Mouse (Mus musculus) urinary bladder, adult 2 months (tissue): ENCODE results near the gene Lrch3. TPM values are rescaled to one million over a fixed set of nuclear protein-coding genes. Genes with fewer than 3 reads are reported as not detected.
"Not testable (repeated sequence)": the region's sequence is repeated elsewhere in the genome, so short reads cannot be mapped to it uniquely, and the experiment has no call there.

Experiments used
- DNase-seq: peaks from one replicate; pipeline ENCODE4 v3.0.0; 2022; ENCODE audit warnings: low spot score
- polyA plus RNA-seq: library from polyadenylated mRNA; depleted of rRNA; stranded (reverse); fragments of >200 nt; gene quantifications from 2 replicates; pipeline ENCODE4 v1.2.3, GENCODE M21; 2012

Lrch3 gene
- polyA plus RNA-seq, 1 experiment, result 25.1 TPM

DNA sequence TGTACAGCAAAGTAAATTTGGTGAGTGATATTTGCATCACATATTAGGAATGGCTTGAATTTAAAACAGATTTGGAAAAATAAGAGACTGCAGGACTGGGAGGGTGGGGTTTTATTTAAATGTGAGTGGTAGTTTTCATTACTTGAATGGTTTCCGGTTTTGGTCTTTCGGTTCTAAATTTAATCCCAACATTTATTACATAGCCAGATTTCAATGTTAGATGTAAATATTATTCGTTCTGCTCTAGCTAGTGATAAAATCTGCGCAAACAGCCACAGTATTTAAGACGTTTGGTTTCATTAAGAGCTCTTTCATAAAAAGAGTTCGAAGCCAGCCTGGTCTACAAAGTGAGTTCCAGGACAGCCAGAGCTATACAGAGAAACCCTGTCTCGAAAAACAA lies 688 bp upstream of the Lrch3 start:
- no peak for DNase-seq

DNA sequence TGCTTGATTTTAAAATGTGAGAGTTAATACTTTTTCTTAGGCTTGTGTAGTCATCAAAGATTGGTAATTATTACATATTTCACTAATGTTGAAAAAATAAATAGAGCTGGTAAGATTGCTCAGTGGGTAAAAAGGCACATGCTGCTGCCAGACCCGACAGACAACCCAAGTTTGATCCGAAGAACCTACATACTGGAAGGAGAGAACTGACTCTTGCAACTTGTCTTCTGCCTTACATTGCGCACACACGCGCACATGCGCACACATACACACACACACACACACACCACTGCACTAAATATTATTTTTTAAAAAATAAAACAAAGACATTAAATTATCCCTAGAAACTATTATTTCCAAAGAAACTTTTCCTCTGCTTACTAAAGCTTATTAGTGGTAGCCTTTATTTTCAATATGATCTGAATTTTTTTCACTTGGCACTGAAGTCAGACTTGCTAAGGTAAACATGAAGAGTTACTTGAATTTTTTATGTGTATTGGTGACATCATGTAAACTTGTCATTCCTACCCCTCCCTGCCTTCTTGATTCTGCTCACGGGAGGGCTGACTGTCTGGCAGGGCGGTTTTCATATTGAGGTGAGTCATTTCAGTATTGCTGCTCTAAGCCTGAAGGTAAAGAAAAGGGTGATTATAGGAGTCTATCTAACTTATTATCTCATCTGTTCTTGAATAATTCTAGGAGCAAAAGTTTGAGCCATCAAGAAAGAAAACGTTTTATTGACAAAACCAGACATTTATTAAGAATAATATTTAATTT lies 1.6 kb downstream of the Lrch3 start:
- DNase-seq, result no peak

DNA sequence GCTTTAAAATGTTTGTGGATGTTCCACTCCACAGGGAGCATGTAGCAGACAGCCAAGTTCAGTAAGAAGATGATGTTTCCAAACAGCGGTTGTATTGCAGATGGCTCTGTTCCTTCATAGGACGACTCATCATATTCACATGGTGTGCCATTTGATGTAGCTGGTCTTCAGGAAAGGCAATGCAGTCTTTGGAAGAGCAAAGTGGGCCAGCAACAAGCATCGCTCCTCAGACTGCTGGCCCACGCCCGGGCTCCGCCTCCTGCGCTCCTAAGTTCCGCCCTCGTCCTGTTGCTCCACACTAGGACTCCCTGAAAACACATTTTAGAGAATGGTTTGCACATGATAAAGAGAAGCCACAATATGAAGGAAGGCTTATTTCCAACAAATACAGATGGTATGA lies 12.7 kb downstream of the Lrch3 start:
- not testable (repeated sequence) for DNase-seq

DNA sequence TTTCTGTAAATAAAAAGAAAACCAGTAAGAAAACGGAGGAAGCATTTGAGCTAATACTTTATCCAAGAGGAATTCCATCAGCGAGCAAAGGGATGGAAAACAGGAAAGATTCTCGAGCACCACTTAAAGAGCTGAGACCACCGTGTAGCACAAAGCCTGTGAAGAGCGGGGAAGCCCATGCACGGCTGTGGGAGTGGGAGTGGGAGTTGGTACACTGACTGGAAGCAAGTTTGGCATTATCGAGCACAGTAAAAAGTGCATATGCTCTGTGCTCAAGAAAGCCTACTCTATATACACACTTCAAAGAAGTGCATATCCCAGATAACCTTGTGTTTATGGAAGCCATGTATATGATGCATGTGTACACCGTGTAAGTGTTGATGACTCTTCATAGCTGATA lies 13.1 kb downstream of the Lrch3 start:
- DNase-seq, result no peak

DNA sequence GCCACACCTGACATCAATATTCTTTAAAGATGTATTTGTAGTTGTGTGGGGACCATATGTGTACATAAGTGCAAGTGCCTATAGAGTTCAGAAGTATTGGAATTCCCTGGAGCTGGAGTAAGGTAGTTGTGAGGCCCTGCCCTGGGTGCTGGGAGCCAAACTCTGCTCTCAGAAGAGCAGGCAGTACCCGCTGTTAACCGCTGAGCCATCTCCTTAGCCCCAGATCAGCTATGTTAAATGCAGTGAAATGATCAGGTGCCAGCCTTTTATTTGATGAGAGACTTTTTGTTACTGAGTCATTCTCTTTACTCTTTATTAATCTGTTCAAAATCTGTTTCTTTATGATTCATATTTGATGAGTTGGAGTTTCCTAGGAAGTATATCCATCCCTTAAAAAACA lies 16.0 kb downstream of the Lrch3 start:
- DNase-seq, result no peak

DNA sequence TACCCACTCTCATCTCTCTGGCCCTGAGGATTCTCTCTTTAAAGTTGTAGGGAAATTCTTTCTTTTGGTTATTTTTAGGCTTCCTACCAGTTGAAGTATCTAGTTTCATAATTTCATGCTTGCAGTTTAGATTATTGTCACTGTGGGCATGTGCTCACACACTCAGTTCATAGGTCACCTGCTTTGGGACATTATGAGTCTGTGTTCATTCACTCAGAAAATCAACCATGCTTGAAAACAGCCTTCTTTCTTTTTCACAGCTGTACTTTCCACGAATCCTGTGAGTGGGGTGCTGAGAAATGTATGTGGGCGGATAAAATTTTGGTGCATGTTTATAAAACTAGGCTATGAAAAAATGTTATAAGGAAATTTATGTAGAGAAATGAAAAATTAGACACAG lies 20.6 kb downstream of the Lrch3 start:
- no peak for DNase-seq

DNA sequence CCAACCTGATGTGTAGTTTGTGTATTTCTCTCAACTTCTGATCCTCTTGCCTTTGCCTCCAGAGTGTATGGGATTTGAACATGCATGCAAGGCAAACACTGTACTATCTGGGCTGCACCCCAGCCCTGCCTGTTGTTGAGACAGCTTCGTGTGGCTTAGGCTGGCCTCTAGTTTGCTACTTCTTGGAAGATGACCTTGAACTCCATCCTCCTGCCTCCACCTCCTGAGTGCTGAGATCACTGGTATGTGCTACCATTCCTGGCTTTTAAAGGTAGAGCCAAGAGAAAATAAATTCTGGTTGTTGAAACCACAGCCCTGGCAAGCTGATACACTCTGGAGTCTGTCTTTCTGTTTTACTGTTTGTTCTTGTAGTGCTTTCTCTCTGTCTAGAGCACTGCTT lies 21.2 kb downstream of the Lrch3 start:
- no peak for DNase-seq

DNA sequence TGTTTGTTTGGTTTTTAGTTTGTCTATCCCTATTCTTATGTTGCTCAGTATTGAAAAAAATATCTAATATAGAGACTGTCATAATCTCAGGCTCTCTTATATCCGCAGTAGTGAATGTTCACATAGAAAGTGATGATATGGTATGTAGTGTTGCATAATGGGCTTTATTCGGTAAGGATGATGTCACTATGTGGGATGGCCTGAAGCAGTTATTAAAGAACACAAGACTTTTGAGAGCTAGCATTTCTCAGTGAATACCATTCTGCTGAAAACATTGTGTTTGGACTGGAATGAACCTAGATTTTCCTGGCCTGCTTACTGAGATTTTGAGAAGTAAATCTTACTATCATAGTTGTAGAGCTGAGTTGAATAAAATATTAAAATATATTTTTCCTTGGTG lies 23.5 kb downstream of the Lrch3 start:
- DNase-seq, result no peak

DNA sequence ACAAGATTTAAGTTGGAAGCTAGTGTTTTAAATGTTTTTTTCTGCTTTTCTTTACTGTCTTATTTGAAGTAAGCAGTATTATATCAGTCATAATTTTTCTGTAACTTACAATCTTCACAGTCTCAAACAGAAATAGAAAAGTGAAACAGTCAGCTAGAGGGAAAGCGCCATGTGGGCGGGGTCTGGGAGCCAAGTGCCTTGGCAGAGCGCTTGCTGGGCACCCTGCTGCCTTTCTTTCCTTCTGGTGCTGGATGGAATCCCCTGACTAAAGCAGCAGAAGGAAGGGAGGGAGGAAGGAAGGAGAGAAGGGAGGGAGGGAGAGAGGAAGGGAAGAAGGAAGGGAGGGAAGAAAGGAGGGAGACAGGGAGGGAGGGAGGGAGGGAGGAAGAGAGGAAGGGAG lies 25.4 kb downstream of the Lrch3 start:
- not testable (repeated sequence) for DNase-seq

DNA sequence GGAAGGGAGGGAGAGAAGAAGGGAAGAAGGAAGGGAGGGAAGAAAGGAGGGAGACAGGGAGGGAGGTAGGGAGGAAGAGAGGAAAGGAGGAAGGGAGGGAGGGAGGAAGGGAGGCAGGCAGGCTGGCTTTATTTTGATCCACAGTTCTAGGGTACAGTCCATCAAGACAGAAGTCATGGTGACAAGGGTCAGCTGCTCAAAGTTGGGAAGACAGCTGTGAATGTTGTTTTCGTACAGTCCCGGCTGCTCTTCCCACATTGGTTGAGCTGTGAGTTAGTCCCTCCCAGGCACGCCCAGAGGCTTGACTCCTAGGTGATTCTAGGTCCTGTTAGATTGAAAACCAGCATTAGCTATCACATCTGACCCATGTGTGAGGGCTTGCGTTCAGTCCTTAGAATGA lies 25.8 kb downstream of the Lrch3 start:
- not testable (repeated sequence) for DNase-seq

DNA sequence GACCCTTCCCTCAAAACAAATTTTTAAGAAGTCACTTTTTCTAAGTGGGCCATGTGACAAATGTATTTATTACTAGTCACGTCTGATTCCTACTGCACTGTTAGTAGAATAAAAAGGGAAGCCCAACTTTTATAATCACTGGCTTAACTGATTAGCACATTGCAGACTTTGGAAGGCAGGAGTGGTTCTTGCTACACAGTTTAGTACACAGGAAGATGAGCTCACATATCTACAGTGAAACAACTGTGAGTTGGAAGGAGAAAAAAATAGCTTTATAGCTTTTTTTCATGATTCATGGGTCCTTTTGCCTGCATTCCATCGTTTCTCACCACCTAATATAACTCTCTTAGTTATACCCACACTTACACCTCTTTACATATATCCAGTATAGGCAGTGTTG lies 27.3 kb downstream of the Lrch3 start:
- DNase-seq, result not testable (repeated sequence)

DNA sequence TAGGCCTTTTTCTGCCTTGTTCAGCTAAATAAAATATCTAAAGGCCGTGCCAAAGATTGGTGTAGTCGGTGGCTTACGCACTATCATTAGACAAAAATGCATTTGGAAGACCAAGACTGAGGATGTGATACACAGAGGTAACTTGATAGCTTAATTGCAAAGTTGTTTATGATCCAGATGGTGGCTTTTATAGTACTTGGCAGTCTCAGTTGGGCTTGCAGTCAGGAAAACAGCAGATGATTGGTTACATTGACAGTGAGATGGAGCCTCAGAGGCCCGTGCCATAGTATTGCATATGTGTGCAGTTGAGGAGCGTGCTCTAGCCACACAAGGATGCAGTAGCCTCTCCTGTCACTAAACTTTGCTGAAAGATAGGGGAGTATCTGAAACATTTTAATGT lies 28.8 kb downstream of the Lrch3 start:
- no peak for DNase-seq

DNA sequence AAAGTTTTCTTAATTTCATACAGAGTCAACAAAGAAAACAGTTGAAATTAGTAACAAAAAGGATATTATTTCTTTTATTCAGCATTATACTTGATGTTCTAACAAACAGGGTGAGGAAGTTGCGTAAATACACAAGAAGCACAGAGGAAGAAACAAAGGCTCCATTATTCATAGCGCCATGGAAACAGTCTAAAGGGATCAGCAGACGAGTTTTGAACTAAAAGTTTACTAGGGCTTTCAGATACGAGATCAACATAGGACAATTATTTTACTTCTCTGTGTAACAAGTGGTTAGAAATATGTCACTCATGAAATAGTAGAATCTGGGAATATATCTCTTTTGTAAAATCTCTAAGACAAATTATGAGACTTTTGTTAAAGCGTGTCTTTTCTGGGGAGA lies 31.5 kb downstream of the Lrch3 start:
- DNase-seq, result no peak

DNA sequence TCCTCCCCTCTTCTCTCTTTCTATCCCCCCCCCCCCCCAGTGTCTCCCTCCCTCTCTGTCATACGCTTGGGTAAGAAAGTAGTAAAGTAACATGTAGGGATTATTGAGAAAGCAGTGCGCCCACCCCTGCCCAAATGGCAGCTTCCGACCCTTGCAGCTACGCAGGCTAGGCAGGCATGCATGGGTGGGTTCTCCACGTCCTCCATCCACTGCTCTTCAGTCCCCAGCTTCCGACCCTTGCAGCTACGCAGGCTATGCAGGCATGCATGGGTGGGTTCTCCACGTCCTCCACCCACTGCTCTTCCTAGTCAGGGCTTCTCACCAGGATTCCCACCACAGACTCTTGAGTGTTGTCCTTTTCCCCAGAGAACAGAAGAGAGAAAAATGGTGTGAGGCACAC lies 34.1 kb downstream of the Lrch3 start:
- DNase-seq, result no peak

DNA sequence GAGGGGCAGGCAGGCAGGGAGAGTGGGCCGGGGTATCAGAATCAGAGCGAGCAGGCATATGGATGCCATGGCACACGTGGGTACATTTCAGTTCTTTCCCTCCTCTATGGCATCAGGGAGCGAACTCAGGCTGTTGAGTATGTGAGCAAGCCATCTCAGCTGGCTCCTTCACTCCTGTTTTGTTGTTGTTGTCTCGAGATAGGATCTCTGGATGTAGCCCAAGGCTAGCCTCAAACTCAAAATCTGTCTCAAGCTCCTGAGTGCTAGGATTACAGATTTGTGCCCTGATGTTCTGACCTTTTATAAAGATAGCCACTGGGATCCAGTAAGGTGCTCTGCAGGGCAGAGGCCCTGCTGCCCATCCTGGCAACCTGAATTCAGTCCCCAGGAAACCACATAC lies 34.8 kb downstream of the Lrch3 start:
- no peak for DNase-seq

DNA sequence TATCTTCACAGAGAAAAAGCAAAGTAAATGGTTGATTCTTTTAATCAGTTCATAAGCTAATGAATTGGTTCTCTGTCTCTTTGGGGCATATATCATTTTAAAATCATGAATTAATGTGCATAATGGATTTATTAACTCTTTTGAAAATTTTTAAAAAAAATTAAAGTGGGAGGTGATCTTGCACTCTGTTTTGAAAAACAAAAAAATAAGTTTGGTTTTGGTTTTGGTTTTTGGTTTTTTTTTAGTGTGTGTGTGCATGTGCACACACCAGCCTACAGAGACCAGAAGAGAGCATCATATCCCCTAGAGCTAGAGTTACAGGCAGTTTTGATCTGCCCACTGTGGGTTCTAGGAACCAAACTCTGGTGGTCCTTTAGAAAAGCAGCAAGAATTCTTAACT lies 35.4 kb downstream of the Lrch3 start:
- DNase-seq, result no peak

DNA sequence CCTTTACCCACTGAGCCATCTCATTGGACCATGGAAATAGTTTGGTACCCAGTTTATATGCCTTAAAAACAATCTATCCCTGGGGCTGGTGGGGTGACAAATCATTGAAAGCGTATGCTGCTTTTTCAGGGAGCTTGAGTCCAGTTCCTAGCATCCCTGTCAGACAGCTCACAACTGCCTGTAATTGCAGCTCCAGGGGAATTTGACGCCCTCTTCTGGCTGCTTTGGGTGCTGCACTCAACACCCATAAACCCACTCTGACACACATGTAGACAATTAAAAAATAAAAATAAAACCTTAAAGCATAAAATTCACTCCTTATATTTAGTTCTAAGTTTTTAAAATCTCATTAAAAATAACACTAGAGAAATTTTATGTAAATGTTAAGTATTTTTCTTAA lies 37.2 kb downstream of the Lrch3 start:
- no peak for DNase-seq

DNA sequence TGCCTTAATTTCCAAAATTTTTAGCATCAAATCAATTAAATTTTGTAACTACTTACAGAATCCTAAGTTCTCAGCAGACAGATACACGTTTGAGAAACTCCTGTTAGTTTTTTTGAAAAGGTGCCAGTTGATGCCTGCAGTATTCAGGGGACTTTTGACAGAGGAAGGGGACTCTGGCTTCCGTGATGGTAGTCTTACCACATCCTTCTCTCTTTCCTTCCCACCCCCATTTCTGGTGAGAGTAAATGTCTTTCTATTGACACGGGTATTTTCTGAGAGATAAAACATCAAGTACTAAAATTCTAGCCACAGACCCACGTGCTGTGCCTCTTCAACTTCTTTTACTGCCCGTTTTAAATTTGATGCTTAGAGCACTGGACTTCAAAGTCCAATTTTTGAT lies 39.9 kb downstream of the Lrch3 start:
- no peak for DNase-seq

DNA sequence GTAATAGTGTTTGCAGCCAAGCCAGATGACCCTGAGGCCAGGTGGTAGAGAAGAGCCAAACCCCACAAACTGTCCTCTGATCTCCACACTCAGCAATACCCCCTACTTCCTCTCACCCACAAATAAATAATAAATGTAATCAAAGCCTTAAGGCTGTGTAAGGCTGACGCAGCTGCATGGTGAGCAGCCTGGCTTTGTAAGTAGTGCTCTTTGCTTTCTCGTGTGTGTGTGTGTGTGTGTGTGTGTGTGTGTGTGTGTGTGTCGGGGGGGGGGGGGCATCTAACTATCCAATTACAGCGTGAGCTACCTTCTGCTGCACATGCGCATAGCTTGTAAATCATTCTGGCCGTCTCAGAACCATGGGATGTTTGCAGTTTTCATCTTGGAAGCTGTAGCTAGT lies 40.4 kb downstream of the Lrch3 start:
- DNase-seq, result no peak

DNA sequence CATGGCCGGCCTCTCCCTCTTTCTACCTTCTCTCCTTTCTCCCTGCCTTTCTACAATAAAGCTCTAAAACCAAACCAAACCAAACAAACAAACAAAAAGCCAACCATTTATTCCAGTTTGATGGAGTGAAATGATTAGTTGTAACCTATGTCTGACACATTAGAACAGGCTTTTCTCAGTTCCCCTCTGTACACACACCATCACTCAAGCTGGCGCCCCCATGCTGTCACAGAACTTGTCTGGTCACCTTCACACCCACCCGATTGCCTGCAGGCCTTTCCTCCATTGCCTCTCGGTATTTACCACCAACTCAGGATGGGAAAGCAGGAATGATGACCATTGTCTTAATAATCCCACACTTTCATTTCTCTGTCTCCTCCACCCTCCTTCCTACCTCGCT lies 43.0 kb downstream of the Lrch3 start:
- DNase-seq, result no peak

DNA sequence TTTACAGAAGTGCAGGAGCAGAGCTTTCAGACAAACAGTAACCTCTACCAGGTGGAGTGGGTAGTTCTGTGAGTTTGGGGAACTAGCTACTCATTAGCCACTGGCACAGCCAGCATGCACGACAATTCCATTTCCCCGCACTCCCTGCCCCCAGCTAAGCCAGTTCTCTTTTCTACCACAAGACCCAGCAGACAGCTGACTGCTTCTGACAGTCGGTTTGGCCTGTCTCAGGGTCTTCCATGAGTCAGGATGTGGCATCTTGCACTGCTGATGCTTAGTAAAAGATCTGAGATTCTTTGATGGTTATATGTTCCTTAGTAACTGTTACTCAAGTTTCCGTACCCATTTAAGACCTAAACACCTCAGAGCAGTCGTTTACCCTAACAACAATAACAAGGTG lies 58.6 kb downstream of the Lrch3 start:
- no peak for DNase-seq

DNA sequence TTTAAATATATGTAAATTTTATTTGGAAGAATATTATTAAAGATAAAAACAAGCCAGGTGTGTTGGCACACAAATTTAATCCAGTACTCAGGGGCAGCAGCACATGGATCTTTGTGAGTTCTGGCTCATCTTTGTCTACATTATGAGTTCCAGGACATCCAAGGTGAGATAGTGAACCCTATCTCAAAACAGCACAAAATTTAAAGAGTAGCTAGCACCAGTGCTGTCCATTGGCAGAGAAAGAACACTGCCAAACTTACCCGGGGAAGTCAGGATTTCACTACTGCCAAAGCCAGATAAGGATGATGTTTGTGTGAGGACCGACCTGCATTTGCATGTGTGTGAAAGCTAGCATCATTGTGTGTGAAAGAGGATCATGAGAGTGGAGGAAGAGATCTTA lies 59.1 kb downstream of the Lrch3 start:
- no peak for DNase-seq

DNA sequence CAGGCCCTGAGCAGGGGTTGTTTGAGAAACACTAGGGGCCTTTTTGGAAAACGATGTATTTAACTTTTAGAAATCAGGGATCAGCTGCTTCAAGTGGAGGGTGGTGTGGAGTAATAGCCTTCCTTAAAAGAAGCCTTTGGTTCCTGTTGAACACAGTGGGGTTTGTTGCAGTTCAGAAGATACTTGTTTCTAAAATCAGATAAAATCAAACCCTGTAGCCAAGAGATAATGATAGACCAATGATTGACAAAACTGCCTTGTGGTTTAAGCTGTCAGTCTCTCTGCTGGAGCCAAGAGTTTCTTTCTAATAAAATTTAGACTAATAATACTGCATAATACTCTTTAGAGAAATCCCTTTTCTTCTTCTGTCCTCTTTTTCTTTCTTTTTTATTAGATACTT lies 66.3 kb downstream of the Lrch3 start:
- no peak for DNase-seq

DNA sequence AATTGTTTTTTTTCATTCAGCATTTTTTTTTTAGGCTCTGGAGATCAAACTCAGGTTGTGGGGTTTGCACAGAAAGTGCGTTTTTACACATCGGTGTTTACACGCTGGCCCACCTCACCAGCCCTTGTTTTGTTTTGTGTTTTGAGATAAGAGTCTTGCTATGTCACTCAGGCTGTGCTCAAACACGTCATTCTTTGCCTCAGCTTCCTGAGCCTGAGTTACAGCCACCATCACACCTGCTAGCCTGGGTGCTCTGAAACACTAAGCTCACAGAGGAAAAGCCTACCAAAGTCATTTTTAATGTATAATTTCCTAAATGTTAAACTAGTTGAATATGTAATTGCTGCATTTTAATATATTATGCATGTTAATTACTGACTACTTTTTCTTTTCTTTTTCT lies 67.5 kb downstream of the Lrch3 start:
- DNase-seq, result no peak
